Mouse (Mus musculus) bone marrow macrophage, adult 2 months (primary cell): Measurements from ENCODE around the gene Cdk14. TPM values are rescaled to one million over a fixed set of nuclear protein-coding genes. Genes with fewer than 3 reads are reported as not detected.

Experiments used
- H3K27ac ChIP-seq: 2 replicates; pipeline ENCODE4 v1.5.1; 2012; ENCODE audit warnings: low read depth, low read length; ENCODE audit not compliant: insufficient read depth
- H3K4me1 ChIP-seq: 2 replicates; pipeline ENCODE4 v1.6.1; 2012; ENCODE audit warnings: low read length; ENCODE audit not compliant: control insufficient read depth, insufficient read depth
- H3K4me3 ChIP-seq: 2 replicates; pipeline ENCODE4 v1.5.1; 2012; ENCODE audit warnings: mild to moderate bottlenecking, low read length, moderate library complexity; ENCODE audit not compliant: insufficient read depth
- CTCF ChIP-seq: IDR thresholded peaks from 2 replicates; pipeline ENCODE4 v1.5.1; 2012; ENCODE audit warnings: low read depth, mild to moderate bottlenecking, low read length, moderate library complexity
- POLR2A ChIP-seq: IDR thresholded peaks from 2 replicates; pipeline ENCODE4 v1.6.1; 2012; ENCODE audit warnings: mild to moderate bottlenecking, low read depth, low read length, borderline replicate concordance
- polyA plus RNA-seq: library from polyadenylated mRNA; stranded (reverse); fragments of >200 nt; gene quantifications from 2 replicates; pipeline ENCODE4 v1.2.4, GENCODE M21; 2012; ENCODE audit not compliant: missing spikeins, insufficient read depth, insufficient read length

Gene Cdk14
- polyA plus RNA-seq, 1 experiment = 43.6 TPM

DNA sequence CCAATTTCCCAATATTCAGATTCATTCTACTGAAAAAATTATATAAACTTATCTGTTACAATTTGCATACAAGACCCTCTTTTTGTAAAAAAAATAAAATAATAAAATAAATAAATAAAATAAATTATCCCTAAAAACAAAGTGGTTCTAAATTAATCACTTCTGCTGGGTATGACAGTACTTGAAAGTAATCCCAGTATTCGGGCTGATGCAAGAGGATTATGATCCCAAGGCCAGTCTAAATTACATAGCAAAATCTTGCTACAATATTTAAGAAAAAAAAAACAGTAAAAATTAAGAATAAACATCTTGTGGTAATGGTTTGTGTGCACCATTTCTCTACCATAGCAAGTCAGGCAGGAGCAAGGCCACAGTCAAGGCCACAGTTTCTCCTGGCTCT lies 244.5 kb downstream of the Cdk14 start:
- Histone ChIP-seq H3K27ac (no peak overlapping the region), H3K4me1 (peaks cover under 1% of the 10 kb centered on the region; the same call in 1 of the 2 replicates), H3K4me3 (no peak overlapping the region)
- TF ChIP-seq POLR2A (no peak), CTCF (no peak)

DNA sequence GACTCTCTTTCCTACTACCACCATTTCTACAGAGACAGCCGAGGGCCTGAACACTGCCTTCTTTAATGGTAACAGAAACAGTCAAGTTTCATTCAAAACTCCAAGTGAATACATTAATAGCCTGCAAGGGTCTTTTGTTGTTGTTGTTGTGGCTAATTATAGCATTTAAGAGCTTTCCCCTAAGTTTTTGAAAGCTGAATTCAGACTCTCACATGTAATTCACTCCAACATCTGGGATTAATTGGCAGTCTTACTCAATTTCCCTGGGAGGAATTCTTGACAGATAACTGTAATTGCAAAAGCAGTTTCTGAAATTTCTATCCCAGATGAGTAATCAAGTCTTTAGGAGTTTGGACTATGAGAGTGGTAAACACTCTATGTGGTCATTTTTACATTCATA lies 245.0 kb downstream of the Cdk14 start:
- no peaks in the 10 kb centered on the region for H3K4me1 ChIP-seq
- TF ChIP-seq CTCF = no peak
- no peak for TF ChIP-seq POLR2A
- no peak overlapping the region for H3K27ac ChIP-seq
- H3K4me3 ChIP-seq = no peak overlapping the region

DNA sequence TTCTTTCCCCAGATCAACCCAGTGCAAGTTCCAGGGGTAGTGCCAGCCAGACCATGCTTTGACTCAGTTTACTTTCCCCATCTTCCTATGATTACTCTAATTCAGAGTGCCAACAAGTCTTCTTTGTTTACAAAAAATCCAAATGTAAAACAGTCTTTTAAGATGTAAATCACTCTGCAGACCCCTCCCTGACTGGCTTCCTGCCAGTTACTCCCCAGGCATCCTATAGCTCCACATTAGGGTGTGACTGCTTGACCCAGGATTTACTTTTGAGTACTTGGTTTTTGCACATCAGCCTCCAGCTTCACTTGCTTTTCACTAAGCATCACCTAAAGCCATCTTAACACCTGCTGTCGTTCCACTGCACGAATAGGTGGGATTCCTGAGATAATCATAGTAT lies 254.0 kb downstream of the Cdk14 start:
- H3K4me3 ChIP-seq = no peak overlapping the region
- no peaks in the 10 kb centered on the region for H3K4me1 ChIP-seq
- TF ChIP-seq CTCF (no peak), POLR2A (no peak)
- no peak overlapping the region for H3K27ac ChIP-seq

DNA sequence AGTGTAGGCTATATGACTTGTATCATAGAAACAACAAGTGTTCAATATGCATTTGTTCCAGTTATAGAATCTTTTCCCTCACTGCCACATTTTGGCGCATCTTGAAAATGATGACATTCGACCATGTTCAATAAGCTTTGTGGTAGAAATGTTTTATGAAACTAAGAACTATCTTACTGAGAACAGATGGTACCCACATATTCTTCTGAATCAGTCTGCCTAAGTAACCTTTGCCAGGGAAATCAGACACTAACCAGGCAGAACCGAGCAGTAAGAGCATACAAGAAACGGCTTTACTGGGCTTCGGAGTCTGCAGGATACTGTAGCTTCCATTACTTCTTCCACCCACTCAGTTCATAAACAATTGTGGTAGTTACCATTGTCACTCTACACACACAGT lies 255.8 kb downstream of the Cdk14 start:
- Histone ChIP-seq H3K4me3 (no peak overlapping the region), H3K4me1 (no peaks in the 10 kb centered on the region), H3K27ac (no peak overlapping the region)
- no peak for TF ChIP-seq CTCF
- TF ChIP-seq POLR2A = no peak

DNA sequence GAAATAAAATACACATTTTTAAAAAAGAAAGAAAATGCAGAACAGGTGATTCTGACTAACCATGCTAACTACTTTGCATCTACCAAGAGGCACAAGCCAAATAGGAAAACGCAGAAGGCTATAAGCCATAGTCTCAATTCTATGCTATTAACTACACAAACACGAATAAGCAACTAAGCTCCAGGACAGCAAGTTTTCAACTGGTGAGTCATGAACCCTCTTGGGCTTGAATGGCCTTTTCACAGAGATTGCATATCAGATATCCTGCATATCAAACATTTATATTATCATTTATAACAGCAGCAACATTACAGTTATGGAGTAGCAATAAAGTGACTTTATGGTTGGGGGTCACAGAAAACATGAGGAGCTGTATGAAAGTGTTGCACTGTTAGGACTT lies 256.3 kb downstream of the Cdk14 start:
- Histone ChIP-seq H3K27ac (no peak overlapping the region), H3K4me1 (no peaks in the 10 kb centered on the region), H3K4me3 (no peak overlapping the region)
- TF ChIP-seq CTCF = no peak
- TF ChIP-seq POLR2A = no peak

DNA sequence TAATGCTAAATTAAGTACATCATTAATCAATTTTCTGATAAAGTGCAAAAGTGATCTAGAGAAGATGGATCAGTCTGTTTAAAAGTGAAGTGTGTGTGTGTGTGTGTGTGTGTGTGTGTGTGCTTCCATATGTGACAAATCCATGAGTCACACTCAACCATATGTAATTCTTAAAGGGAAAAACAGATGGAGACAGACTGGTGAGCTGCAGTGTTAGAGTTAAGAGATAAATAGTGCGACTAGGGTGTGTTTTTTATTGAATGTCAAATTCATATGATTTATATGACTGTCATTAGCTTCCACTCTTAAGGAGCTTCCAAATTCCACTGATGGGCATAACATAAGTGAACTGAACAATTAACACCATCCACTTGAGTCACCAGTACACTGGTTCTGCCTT lies 260.6 kb downstream of the Cdk14 start:
- H3K27ac ChIP-seq = no peak overlapping the region
- TF ChIP-seq POLR2A (no peak), CTCF (no peak)
- H3K4me3 ChIP-seq = no peak overlapping the region
- no peaks in the 10 kb centered on the region for H3K4me1 ChIP-seq

DNA sequence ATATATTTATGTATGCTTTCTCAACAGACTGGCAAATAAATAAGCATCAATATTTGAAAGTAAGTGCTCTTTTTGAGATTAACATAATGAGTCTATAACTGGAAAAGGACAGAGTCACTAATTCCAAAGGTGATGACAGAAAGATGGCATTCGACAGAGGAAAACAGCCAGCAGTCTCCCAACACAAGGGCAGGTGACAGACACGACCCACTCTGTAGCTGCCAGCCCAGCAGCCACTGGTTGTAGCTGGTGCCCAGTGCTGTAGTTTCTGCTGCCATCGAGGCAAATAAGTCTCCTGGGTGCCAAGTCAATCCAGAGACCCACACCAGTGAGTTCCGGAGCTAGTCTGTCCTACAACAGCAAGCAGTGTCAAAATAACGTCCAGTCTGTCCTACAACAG lies 280.3 kb downstream of the Cdk14 start:
- TF ChIP-seq POLR2A (no peak), CTCF (no peak)

DNA sequence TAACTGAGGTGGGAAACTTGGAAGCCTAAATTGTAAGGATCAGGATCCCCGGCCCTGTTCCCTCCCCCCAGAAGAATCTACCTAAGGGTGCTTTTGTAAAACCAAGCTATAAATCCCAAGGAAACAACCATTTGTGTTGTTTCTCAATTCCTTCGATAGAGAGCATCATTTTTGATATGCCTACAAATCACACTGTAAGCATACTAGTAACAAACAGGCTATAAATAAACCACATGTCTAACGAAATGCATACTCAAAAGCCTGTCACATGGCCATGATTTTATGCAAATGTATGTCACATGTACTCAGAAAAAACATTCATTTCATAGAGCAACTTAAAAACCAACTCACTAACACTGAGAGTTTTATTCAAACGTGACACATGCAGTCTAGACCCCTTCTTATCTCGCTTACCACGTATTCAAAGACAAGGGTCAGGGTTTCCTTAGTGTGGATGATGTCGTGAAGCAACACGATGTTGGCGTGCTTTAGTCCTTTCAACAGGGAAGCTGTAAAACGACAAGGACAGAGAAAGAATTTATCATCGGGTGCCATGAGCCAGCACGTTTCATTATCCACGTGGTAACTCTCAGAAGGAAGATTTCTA lies 285.1 kb downstream of the Cdk14 start:
- no peak for TF ChIP-seq POLR2A
- no peak for TF ChIP-seq CTCF
- H3K27ac ChIP-seq = no peak overlapping the region
- H3K4me1 ChIP-seq = no peaks in the 10 kb centered on the region
- no peak overlapping the region for H3K4me3 ChIP-seq

More for the DNA sequence above, 280.3 kb downstream of the Cdk14 start:
- Histone ChIP-seq H3K4me3 (no peak overlapping the region), H3K27ac (no peak overlapping the region), H3K4me1 (no peaks in the 10 kb centered on the region)

DNA sequence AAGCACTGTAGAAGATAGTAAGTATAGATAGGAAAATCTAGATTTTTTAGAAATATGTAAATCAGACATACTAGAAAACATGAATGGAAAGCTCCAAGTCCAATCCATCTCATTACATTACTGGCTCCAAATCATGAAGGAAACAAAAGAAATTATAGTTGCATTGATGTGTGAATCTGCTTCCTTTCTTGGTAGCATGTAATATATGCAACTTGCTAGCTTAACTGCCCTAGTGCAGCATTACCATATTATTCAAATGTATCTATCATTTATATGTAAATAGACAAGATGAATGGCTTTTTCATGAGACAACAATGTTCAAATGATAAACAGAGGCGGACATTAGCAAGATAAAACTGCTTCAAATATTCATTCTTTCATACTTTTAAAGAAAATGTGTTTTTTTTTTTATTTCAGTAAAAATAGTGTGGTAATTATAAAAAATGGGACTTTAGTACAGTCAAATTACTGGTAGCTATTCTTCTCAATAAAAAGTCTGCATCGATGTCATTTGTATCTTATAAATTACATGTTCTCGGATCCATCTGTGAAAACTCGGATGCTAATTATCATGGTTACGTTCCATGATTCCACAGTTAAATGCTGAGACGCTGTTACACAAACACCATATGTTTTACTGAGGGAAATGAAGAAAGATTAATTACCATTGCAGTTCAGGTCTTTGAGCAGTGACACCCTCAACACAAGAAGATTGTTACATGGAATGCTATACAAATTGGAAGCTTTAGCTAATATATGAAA lies 285.8 kb downstream of the Cdk14 start:
- no peak overlapping the region for H3K4me3 ChIP-seq
- H3K27ac ChIP-seq = no peak overlapping the region
- no peaks in the 10 kb centered on the region for H3K4me1 ChIP-seq
- TF ChIP-seq CTCF (no peak), POLR2A (no peak)

DNA sequence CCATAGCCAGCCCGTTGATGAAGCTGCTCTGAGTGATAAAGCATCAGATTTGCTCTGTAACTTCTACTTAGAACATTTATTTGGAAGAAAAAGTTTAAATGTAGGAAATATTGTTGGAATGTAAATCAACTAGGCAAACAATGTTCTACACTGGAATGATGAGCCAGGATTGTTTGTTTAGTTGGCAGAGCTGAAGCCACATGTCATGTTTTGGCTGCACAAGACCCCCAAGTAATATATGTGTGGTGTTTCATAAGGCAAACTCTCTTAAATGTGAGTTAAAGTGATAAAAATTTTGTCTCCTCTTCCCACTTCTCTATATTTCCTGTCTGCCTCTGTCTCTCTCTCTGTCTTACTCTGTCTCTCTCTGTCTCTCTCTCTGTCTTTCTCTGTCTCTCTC lies 291.3 kb downstream of the Cdk14 start:
- H3K4me3 ChIP-seq = no peak overlapping the region
- TF ChIP-seq POLR2A (no peak), CTCF (no peak)
- H3K27ac ChIP-seq = no peak overlapping the region
- no peaks in the 10 kb centered on the region for H3K4me1 ChIP-seq
